Mouse (Mus musculus) fat pad, adult 2 months (tissue): Measurements from ENCODE around the gene Rhoh.

Source experiments
- DNase-seq: peaks from one replicate; pipeline ENCODE4 v3.0.0-alpha.2; 2011; ENCODE audit warnings: low read depth, low spot score; ENCODE audit errors: extremely low read depth

Gene Rhoh

DNA sequence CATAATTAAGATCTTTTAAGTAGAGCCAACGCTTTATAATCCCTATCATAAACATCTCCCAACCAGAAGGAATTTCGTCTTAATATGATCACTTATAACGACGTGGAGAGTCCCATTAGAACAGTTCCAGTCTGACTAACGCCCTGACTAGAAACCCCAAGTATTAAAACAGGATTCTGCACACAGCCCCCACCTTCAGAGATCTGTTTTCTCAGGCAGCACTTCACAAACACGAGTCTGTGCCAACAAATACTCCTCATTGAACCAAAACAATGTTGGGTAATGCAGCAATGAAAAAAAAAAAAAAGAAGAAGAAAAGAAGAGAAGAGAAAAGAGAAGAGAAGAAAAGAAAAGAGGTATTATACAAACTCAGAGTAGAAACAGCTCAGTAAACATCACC lies 1.6 kb upstream of the Rhoh start:
- DNase-seq, result no peak

- no peak for DNase-seq
Observed at GRCm38 (mm10) chr5:65860281-65861000, 572 bp upstream of the Rhoh start.

DNA sequence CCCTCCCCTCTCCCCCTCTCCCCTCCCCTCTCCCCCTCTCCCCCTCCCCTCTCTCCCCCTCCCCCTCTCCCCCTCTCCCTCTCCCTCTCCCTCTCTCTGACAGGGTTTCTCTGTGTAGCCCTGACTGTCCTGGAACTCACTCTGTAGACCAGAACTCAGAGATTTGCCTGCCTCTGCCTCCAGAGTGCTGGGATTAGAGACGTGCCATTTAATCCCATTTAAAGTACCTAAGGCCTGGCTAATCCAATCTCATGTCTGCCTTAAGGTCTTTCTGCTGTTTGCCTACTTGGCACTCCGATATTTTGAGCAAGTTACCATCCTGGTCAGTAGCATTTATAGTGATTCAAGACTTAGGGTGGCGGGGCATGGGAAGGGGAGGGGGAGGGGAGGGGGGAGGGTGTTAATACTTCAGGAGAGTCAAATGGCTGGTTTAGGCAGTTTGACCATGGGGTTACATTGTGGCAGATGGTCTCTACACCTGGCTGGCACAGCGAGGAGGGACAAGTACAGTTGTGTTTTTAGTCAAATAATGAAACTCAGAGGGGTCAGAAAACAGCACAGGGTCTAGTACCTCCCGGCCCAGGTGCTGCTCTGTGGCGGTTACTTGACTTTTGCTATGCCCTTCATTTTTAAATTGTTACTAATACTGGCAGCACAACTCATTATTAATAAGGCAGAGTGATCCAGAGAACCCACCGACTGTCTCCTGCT lies 1.4 kb downstream of the Rhoh start:
- DNase-seq, result no peak

DNA sequence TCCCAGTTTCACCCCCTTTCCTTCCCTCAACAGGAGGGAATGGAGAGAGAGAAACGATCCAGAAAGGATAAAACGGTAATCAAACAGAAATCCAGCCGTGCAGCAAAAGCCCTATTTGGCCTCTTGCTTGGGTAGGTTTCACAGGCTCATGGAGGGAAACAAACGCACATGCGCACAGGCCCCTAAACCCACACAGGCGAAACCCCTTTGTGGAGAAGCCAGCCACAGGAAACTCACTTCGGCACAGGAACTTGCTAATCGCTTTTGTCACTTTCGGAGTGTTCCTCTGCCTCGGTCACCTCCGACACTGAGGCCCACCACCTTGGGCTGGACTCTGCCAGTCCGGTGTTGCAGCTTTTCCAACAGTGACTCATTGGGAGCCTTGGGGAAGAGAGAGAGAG lies 2.3 kb downstream of the Rhoh start:
- no peak for DNase-seq

GRCm38 (mm10) chr5:65864486-65864885 lies 3.5 kb downstream of the Rhoh start:
- no peak for DNase-seq

- DNase-seq, result no peak
Observed at GRCm38 (mm10) chr5:65864946-65865345, 3.9 kb downstream of the Rhoh start.

DNA sequence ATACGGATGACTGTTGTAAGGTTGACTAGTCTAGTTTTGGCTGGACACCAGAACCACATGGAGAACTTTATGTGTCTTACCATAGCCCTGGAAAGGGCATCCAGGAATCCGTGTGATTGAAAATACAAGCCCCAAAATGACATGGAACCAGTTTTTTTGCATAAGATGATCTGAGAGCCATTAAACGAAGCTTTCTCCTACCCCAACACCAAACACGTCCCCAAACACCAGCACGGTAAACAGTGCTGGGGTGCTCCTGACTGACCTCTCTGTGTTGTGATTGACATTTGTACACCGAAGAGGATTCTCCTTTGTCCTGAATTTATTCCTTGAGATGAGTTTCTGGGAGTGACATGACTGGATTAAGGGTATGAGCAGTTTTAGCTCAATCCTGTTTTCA lies 5.6 kb downstream of the Rhoh start:
- no peak for DNase-seq

GRCm38 (mm10) chr5:65867380-65868116 lies 6.5 kb downstream of the Rhoh start:
- DNase-seq, result no peak

GRCm38 (mm10) chr5:65868419-65868818 lies 7.4 kb downstream of the Rhoh start:
- no peak for DNase-seq

DNA sequence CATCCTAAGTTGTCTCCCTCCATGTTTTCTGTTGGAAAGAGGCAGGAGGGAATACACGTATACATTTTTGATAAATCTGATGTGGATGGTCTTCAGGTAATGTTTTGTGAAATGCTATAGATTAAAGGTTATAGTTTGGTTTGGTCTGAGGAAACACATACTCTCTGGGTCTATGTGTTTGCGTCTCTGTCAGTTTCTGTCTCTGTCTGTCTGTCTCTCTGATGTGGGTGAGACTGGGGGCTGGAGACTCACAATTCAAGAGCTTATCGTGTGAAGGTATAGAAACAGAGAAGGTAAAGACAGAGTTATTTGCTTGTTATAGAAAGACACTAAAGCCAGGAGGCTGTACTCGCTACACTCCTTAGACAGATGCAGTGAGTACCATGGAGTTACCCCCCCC lies 8.6 kb downstream of the Rhoh start:
- DNase-seq, result no peak

GRCm38 (mm10) chr5:65871276-65871875 lies 10.4 kb downstream of the Rhoh start:
- DNase-seq, result no peak

DNA sequence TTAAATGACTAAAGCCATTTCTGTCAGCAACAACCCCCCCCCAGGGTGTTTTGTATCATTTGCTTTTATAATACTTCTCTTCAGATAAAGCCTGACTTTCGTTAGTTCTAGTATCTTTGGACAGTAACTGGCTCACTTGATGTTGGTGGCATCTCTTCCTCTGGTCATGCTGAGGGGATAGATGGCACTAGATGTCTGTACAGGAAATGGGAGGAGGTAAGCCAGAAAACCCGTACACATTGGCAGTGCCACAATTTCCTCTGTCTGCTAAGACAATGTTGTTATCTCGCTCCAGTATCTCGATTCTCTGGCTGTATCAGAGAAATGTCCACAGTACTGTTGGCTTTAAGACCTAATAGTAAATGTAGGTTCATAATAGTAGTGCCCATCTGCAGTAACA lies 12.2 kb downstream of the Rhoh start:
- no peak for DNase-seq

- DNase-seq, result no peak
Observed at GRCm38 (mm10) chr5:65875269-65875668, 14.3 kb downstream of the Rhoh start.

GRCm38 (mm10) chr5:65878367-65878766 lies 17.4 kb downstream of the Rhoh start:
- no peak for DNase-seq

DNA sequence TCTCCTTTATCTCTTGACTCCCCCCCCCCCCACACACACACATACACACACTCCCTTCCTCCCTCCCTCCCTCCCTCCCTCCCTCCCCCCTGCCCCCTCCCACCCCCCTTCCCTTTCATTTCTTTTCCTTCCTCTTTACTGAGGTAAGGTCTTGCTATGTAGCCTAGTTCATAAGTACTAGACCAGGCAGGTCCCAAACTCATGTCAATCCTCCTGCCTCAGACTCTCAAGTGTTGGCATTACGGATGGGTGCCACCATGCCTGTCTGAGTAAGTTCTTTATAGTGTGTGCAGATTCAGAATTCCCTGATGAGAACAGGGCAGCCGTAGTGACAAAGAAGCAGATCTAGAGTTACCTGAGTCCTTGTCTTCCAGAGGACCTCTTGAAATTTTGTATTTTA lies 20.2 kb downstream of the Rhoh start:
- DNase-seq, result no peak

DNA sequence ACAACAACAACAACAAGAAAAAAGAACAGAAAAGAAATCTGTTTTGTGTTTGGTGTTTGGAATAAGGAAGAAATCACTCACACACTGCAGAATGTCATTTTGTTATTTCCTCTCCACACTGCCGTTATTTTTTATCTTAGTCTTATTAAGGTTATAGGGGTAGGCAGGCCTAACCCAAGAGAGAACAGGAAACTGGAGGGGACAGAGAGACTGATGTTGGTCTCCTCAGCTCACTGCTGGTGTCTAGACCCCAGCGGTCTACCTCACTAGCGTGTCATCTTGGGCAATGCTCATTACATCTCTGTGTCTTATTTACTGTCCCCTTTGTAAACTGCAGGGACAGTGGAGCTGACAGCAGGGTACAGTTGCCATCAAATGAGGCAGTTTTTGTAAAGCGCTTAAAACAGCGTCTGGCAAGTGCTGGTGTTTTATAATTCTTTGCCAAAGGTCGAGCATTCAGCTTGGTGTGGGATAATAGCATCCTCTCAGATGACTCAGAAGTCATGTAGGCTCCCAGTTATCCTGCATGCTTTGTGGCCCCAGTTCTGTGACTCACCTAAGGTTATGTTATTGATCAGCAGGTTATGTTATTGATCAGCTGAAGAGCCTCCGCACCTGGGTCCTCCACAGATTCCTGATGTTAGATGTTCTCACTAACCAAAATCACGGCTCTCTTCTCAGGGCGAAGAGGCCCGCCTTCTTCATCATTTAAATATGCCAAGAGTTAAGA lies 21.6 kb downstream of the Rhoh start:
- no peak for DNase-seq

DNA sequence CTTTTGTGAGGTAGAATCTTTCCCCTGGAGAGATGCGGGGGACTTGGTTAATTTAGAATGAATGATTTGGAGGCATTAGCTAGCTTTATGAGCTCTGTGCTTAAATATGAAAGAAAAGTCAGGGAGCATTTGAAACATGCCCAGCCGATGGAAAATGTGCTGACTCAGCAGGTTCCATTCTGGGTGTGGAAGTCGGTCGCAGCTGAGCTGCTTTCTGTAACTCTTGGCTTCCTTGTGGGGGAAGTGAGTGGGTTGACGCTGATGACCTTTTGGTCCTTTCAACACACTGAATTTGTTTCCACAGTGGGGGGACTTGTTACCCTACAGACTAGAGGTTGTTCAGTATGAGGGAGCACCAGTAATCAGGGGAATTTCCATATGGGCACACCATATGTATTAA lies 22.3 kb downstream of the Rhoh start:
- DNase-seq, result no peak

DNA sequence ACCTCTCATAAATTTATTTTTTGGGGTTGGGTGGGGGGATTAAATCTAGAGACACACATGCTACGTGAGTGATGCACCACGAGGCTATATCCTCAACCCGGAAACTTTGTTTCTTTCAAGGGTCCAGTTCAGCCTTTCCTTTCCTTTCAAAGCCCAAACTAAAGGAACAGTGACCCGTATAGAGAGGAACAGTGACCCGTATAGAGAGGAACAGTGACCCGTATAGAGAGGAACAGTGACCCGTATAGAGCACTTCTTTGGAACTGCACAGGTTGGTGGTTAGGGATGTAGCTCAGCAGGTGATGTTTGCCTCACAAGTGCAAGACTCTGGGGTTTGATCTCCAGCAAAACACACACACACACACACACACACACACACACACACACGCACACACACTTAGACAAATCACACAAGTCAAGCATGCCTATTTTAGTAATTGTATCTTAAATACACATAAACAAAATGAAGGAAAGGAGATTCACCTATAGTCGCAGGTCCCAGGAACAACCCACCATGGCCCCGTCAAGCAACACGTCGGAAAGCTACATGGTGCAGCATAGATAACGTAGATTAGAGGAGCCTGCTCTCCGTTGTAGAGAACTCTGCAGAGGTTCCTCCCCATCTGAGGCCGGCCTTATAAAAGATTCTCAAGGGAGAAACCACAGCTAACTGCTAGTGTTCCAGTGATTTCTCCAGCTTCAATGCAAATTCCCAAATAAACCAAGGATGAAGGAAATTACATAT lies 24.9 kb downstream of the Rhoh start:
- no peak for DNase-seq

GRCm38 (mm10) chr5:65888102-65888501 lies 27.1 kb downstream of the Rhoh start:
- DNase-seq, result no peak

GRCm38 (mm10) chr5:65888998-65889397 lies 28.0 kb downstream of the Rhoh start:
- DNase-seq, result no peak
